Mouse (Mus musculus) kidney, adult 2 months (tissue): Measurements from ENCODE around the gene Cnot6. TPM values are rescaled to one million over a fixed set of nuclear protein-coding genes. Genes with fewer than 3 reads are reported as not detected.

Experiments used
- DNase-seq: peaks from one replicate; pipeline ENCODE4 v3.0.0; 2021
- H3K27ac ChIP-seq: fragments of 200-500 bp; 2 replicates; pipeline ENCODE4 v1.5.1; 2012; ENCODE audit warnings: low read depth, low read length, control low read depth, inconsistent platforms; ENCODE audit not compliant: insufficient read depth
- H3K27me3 ChIP-seq: fragments of 200-500 bp; replicated peaks from 2 replicates; pipeline ENCODE4 v1.6.1; 2012; ENCODE audit warnings: mild to moderate bottlenecking, moderate library complexity, low read length, inconsistent platforms; ENCODE audit not compliant: control insufficient read depth, insufficient read depth
- H3K36me3 ChIP-seq: fragments of 200-500 bp; 2 replicates; pipeline ENCODE4 v1.6.1; 2012; ENCODE audit warnings: mild to moderate bottlenecking, moderate library complexity, low read length, inconsistent platforms; ENCODE audit not compliant: control insufficient read depth, insufficient read depth
- H3K4me1 ChIP-seq: fragments of 200-500 bp; 2 replicates; pipeline ENCODE4 v1.6.1; 2011; ENCODE audit warnings: low read length; ENCODE audit not compliant: control insufficient read depth, insufficient read depth
- H3K4me3 ChIP-seq: fragments of 200-500 bp; 2 replicates; pipeline ENCODE4 v1.5.1; 2011; ENCODE audit warnings: mild to moderate bottlenecking, low read depth, low read length, control low read depth; ENCODE audit not compliant: insufficient read depth
- CTCF ChIP-seq: fragments of 200-500 bp; conservative IDR thresholded peaks from 2 replicates; pipeline ENCODE4 v1.5.1; 2011; ENCODE audit warnings: low read depth, mild to moderate bottlenecking, control low read depth, low read length, moderate library complexity, mixed read lengths; ENCODE audit not compliant: insufficient read depth, insufficient read length
- POLR2A ChIP-seq: fragments of 200-500 bp; IDR thresholded peaks from one replicate; pipeline ENCODE4 v1.6.1; 2011; ENCODE audit warnings: low read depth, low read length, control low read depth
- WGBS: fragments of 180-500 bp; shearing (Covaris S2); methylation state at CpG from one replicate; pipeline ENCODE4 v1.1.7; 2018; 5-methylcytosine and 5-hydroxymethylcytosine counted together
- polyA plus RNA-seq: library from polyadenylated mRNA; depleted of rRNA; stranded (reverse); fragments of >200 nt; gene quantifications from 2 replicates; pipeline ENCODE4 v1.2.3, GENCODE M21; 2012

Cnot6 gene
- polyA plus RNA-seq, 1 experiment = 14.1 TPM

DNA sequence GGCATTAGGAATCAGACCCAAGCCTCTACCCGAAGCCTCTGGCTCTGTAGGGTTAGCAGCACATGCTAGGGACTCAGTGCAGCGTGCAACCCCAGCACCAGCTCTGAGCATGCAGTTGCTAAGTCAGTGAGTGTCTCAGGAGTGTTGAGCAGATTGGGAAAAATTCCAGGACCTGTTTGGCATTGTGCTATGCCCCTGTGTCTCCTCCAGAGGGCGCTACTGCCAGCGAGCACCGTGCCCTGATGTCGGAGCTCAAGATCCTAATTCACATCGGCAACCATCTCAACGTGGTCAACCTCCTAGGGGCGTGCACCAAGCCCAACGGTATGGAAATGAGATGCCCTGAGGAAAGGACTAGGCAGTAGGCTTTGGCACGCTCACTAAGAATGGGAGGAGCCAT is 76.1 kb downstream of the Cnot6 start:
- Histone ChIP-seq H3K4me1 (no peaks in the 10 kb centered on the region), H3K4me3 (no peak overlapping the region), H3K27ac (no peak overlapping the region), H3K27me3 (no peaks in the 10 kb centered on the region), H3K36me3 (no peaks in the 10 kb centered on the region)
- DNase-seq = no peak
- 10% methylated on average over 11 of the region's 11 CpGs for WGBS
- TF ChIP-seq CTCF = peak; percentile 54
- no peak for TF ChIP-seq POLR2A

GRCm38 (mm10) chr11:49635671-49636070 is 76.9 kb downstream of the Cnot6 start:
- 62% methylated on average over 6 of the region's 6 CpGs for WGBS

GRCm38 (mm10) chr11:49634101-49634500 is 78.4 kb downstream of the Cnot6 start:
- H3K27me3 ChIP-seq = no peaks in the 10 kb centered on the region

More at GRCm38 (mm10) chr11:49635671-49636070, 76.9 kb downstream of the Cnot6 start:
- Histone ChIP-seq H3K27me3 (no peaks in the 10 kb centered on the region), H3K36me3 (no peaks in the 10 kb centered on the region), H3K4me3 (no peak overlapping the region), H3K27ac (no peak overlapping the region), H3K4me1 (no peaks in the 10 kb centered on the region)
- TF ChIP-seq CTCF = no peak
- TF ChIP-seq POLR2A = no peak
- no peak for DNase-seq

DNA sequence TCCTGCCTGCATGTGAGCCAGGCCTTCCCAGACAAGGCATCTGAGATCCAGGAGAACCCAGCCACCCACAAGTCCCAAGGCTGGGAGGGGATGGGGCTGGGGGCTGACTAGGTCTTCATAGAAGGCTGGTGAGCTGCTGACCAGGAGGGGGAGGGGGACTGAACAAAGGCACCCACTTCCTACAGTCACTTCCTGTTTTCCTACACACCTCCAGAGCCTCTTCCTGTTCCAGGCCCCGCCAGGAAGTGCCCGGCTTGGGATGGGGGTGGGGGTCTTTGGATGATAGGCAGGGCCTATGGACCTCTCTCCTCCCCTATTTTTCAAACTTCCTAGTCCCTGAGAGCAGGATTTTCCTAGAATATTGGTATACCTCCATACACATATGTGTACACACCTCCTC is 80.3 kb downstream of the Cnot6 start:
- peak; percentile 58 for DNase-seq
- Histone ChIP-seq H3K27ac (0 out of 2 replicates have a peak overlapping the region, but pooled peaks have one; percentile 13), H3K4me1 (no peaks in the 10 kb centered on the region), H3K4me3 (no peak overlapping the region), H3K27me3 (no peaks in the 10 kb centered on the region), H3K36me3 (no peaks in the 10 kb centered on the region)
- WGBS = 46% methylated on average over 2 of the region's 2 CpGs
- TF ChIP-seq CTCF (no peak), POLR2A (no peak)

More at GRCm38 (mm10) chr11:49634101-49634500, 78.4 kb downstream of the Cnot6 start:
- DNase-seq = peak; percentile 29
- Histone ChIP-seq H3K4me3 (no peak overlapping the region), H3K4me1 (no peaks in the 10 kb centered on the region), H3K27ac (no peak overlapping the region), H3K36me3 (no peaks in the 10 kb centered on the region)
- no peak for TF ChIP-seq POLR2A
- no peak for TF ChIP-seq CTCF
- WGBS = 20% methylated on average over 22 of the region's 22 CpGs

DNA sequence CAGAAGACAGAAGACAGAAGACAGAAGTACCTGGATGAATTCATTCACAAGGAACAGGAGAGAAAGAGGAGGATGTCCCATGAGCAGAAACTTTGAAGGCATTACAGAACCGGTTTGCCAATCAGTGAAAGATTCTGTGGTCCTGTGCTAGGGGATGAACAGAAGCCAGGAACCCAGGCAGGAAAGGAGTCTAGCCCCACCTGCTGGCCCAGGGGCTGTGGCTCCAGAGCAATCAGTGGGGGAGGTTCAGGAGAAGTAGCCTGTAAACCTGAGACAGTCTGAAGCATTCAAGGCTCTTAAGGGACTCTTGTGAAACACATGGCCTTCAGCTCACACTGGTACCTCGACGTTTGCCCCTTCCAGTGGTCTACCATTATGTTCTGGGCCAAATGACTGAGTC is 81.4 kb downstream of the Cnot6 start:
- TF ChIP-seq POLR2A (no peak), CTCF (peak; percentile 48)
- Histone ChIP-seq H3K4me3 (no peak overlapping the region), H3K4me1 (no peaks in the 10 kb centered on the region), H3K27me3 (no peaks in the 10 kb centered on the region), H3K36me3 (no peaks in the 10 kb centered on the region), H3K27ac (no peak overlapping the region)
- DNase-seq = peak; percentile 26
- WGBS = 28% methylated on average over 3 of the region's 3 CpGs

GRCm38 (mm10) chr11:49626748-49627147 is 85.8 kb downstream of the Cnot6 start:
- Histone ChIP-seq H3K4me3 (no peak overlapping the region), H3K27me3 (no peaks in the 10 kb centered on the region), H3K36me3 (no peaks in the 10 kb centered on the region), H3K4me1 (no peaks in the 10 kb centered on the region), H3K27ac (no peak overlapping the region)
- 62% methylated on average over 8 of the region's 8 CpGs for WGBS
- TF ChIP-seq POLR2A = no peak
- TF ChIP-seq CTCF = no peak
- no peak for DNase-seq

DNA sequence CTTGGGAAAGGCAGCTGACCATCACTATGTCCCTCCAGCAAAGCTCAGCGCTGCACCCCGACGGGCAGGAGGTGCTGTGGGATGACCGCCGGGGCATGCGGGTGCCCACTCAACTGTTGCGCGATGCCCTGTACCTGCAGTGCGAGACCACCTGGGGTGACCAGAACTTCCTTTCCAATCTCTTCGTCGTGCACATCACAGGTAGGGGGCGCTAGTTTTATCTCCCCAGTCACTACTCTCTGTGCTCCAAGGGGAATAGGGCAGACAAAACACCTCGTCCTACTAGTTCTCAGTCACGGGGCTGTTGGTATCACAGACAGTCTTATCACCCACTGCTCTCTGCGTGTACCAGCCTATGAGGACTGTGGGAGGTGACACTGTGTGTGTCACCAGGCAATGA is 86.7 kb downstream of the Cnot6 start:
- Histone ChIP-seq H3K27ac (no peak overlapping the region), H3K4me1 (no peaks in the 10 kb centered on the region), H3K27me3 (no peaks in the 10 kb centered on the region), H3K4me3 (no peak overlapping the region), H3K36me3 (no peaks in the 10 kb centered on the region)
- TF ChIP-seq POLR2A (no peak), CTCF (no peak)
- 69% methylated on average over 15 of the region's 15 CpGs for WGBS
- no peak for DNase-seq
